Mouse (Mus musculus) hindbrain, embryonic 13.5 days (tissue): ENCODE measurements at regions not wholly inside any gene's neighbourhood (a gene's known extent, or its start where the extent isn't known, plus 50 kb on each side); places are given as distances from the start of the nearest gene placed in this dataset.

Source experiments
- ATAC-seq: fragments of 200-750 bp; cut with Nextera tagmentation; 2 replicates; pipeline ENCODE4 v1.8.0; 2017; ENCODE audit warnings: moderate TSS enrichment; ENCODE audit not compliant: low FRiP score
- H3K27ac ChIP-seq: fragments of 300-500 bp; sonication (generic); 2 replicates; pipeline ENCODE4 v1.5.1; 2015; ENCODE audit warnings: inconsistent platforms, mild to moderate bottlenecking, moderate library complexity
- H3K27me3 ChIP-seq: fragments of 300-500 bp; sonication (generic); 2 replicates; pipeline ENCODE4 v1.6.1; 2015; ENCODE audit warnings: mild to moderate bottlenecking, inconsistent platforms
- H3K36me3 ChIP-seq: fragments of 300-500 bp; sonication (generic); 2 replicates; pipeline ENCODE4 v1.6.1; 2015; ENCODE audit warnings: mild to moderate bottlenecking, inconsistent platforms
- H3K4me1 ChIP-seq: fragments of 300-500 bp; sonication (generic); replicated peaks from 2 replicates; pipeline ENCODE4 v1.6.1; 2015; ENCODE audit warnings: inconsistent platforms
- H3K4me2 ChIP-seq: fragments of 300-500 bp; sonication (generic); 2 replicates; pipeline ENCODE4 v1.6.1; 2015; ENCODE audit warnings: inconsistent platforms, mild to moderate bottlenecking, moderate library complexity
- H3K4me3 ChIP-seq: fragments of 300-500 bp; sonication (generic); 2 replicates; pipeline ENCODE4 v1.5.1; 2015; ENCODE audit warnings: mild to moderate bottlenecking, inconsistent platforms
- H3K9ac ChIP-seq: fragments of 300-500 bp; sonication (generic); 2 replicates; pipeline ENCODE4 v1.6.1; 2015; ENCODE audit warnings: mild to moderate bottlenecking, inconsistent platforms
- H3K9me3 ChIP-seq: fragments of 300-500 bp; sonication (generic); 2 replicates; pipeline ENCODE4 v1.6.1; 2016; ENCODE audit warnings: inconsistent platforms
- WGBS: fragments of 180-500 bp; shearing (Covaris S2); methylation state at CpG from one replicate; pipeline ENCODE4 v1.1.7; 2015; 5-methylcytosine and 5-hydroxymethylcytosine counted together

DNA sequence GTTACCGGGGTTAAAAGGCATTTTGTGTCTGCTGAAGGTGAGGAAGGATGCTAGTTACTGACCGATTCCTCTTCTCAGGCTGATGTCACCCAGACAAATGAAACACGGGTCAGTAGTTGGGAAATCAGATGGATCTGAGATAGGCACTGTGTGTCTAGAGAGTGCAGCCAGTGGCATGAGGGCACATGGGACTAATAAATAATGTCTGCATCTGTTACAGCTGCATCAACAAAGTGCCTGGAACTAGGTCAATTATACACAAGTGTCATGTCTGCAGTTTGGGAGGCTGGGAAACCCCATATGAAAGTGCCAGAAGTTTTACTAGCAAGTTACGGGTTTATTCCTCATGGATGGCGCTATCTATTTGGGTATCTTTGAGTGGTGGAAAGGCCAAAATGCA lies 68.8 kb downstream of the Cxcl12 start:
- Histone ChIP-seq H3K27ac (no peak overlapping the region), H3K27me3 (no peaks in the 10 kb centered on the region), H3K4me3 (no peak overlapping the region), H3K9ac (no peak overlapping the region), H3K9me3 (no peaks in the 10 kb centered on the region), H3K36me3 (no peaks in the 10 kb centered on the region), H3K4me2 (no peak overlapping the region), H3K4me1 (no peaks in the 10 kb centered on the region)
- 89% methylated on average over 5 of the region's 5 CpGs for WGBS
- ATAC-seq, result no peak

DNA sequence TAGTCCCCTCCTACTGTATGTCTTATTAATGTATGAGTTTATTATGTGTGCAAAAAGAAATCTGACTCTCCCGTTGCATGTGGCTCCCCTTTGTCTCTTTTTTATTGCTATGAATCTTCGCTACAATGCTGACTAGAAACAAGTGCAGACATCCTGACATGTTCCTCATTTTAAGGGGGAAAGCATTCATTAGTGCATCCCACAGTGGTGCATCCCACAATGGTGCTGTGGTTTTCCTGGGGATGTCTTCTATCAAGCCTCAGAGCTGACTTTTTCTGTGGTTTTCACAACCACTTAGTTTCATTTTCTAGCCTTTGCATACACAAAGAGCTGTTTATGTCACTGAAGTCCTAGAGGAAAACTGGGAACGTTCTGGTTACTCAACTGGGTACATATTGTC lies 72.9 kb downstream of the Cxcl12 start:
- H3K27me3 ChIP-seq, result no peaks in the 10 kb centered on the region
- H3K9ac ChIP-seq, result no peak overlapping the region
- H3K4me1 ChIP-seq, result no peaks in the 10 kb centered on the region
- H3K4me2 ChIP-seq, result no peak overlapping the region
- H3K9me3 ChIP-seq, result no peaks in the 10 kb centered on the region
- no peak for ATAC-seq
- H3K36me3 ChIP-seq, result no peaks in the 10 kb centered on the region
- H3K27ac ChIP-seq, result no peak overlapping the region
- WGBS, result 80% methylated on average over 3 of the region's 3 CpGs
- H3K4me3 ChIP-seq, result no peak overlapping the region

DNA sequence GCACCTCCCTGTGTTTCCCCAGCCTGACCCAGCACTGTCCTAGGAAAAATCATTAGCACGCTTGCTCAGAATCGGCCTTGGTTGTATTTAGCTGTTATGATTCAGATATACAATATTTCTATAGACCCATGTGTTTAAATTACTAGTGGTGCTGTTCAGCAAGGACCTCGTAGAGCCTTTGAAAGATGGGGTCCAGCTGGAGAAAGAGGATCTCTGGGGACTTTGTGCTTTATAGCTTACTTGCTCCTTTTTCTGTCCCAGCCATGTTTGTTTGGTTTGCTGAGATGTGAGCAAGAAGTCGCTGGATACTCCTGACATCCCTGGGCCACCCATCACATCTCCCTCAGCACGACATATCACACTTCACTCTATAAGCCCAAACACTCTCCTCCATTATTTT lies 77.1 kb downstream of the Cxcl12 start:
- H3K4me1 ChIP-seq, result no peaks in the 10 kb centered on the region
- no peaks in the 10 kb centered on the region for H3K27me3 ChIP-seq
- no peak for ATAC-seq
- no peaks in the 10 kb centered on the region for H3K9me3 ChIP-seq
- no peak overlapping the region for H3K9ac ChIP-seq
- H3K36me3 ChIP-seq, result no peaks in the 10 kb centered on the region
- H3K27ac ChIP-seq, result no peak overlapping the region
- H3K4me2 ChIP-seq, result no peak overlapping the region
- no peak overlapping the region for H3K4me3 ChIP-seq
- 93% methylated on average over 5 of the region's 5 CpGs for WGBS

DNA sequence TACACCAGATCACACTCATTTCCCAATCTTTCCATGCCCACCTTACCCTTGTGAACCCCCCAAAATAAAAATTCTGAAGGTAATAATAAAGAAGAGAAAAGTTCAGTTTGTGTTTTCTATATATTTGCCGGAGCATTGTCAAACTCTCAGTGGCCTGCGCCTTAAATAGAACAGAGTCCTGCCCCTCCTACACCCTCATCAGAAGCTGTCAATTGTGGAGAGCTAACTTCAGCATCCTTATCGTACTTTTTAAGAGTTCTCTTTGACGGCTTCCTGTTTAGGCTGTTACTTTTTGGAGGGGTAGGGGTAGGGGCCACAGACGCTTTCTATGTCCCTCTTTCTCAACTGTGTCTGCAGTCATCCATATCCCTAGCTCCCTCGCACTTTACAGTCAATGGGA lies 77.5 kb downstream of the Cxcl12 start:
- Histone ChIP-seq H3K27me3 (no peaks in the 10 kb centered on the region), H3K4me3 (no peak overlapping the region), H3K9ac (no peak overlapping the region), H3K4me1 (no peaks in the 10 kb centered on the region), H3K36me3 (no peaks in the 10 kb centered on the region), H3K4me2 (no peak overlapping the region), H3K27ac (no peak overlapping the region), H3K9me3 (no peaks in the 10 kb centered on the region)
- no peak for ATAC-seq
- WGBS, result 86% methylated on average over 6 of the region's 6 CpGs

DNA sequence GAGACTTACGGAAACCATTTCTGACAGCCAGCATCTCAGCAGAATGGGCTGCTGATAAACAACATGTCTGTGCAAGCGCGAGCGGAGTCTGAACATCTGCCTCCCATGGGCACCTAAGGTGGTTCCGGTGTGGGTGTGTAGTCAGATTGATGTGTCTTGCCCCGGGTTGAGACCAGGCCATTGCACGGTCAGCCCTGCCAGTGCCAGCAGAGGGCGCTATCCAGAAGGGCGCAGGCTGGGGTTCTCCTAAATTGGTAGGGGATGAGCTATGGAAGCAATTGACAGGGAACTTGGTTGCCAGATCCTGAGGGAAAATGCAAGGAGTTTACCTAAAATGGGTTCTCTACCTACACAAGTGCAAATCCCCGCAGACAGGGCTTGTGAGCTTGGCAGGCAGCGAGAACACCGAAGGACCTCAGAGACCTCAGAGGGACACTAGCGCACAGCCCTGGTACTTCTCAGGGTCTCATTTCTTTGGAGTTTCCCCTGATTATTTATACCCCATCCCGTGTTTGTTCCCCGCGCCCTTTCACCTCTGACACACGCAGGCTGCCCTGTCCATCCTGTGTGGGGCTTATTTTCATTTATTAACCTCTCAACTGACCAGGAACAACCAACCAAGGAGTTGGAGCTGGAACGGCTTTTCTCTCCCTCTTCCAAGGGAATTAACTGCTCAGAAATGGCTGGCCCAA lies 81.0 kb downstream of the Cxcl12 start:
- H3K27me3 ChIP-seq, result no peaks in the 10 kb centered on the region

DNA sequence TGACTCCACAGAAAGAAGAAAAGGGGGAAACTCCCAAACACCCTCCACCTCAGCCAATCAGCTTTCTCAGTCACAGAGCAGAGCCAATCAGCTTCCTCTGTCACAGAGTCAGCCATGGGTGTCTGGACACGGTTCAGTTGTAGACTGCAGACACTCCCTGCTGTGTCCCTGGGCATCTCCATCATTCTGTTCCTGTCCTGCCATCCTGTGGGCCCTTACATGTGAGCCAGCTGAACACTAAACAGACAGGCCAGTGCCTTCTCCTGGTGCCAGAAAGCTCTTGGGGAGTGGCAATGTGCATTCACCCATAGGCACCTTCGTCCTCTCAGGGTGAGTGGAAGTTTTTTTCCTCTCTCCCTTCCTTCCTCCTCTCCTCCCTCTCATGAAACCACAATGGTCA lies 81.7 kb downstream of the Cxcl12 start:
- no peak overlapping the region for H3K4me3 ChIP-seq
- ATAC-seq, result no peak
- H3K36me3 ChIP-seq, result no peaks in the 10 kb centered on the region
- H3K4me1 ChIP-seq, result peaks cover 16% of the 10 kb centered on the region
- H3K9ac ChIP-seq, result no peak overlapping the region
- H3K9me3 ChIP-seq, result no peaks in the 10 kb centered on the region
- H3K27ac ChIP-seq, result no peak overlapping the region
- H3K27me3 ChIP-seq, result no peaks in the 10 kb centered on the region
- 38% methylated on average over 2 of the region's 2 CpGs for WGBS
- H3K4me2 ChIP-seq, result no peak overlapping the region

More for the DNA sequence above, 81.0 kb downstream of the Cxcl12 start:
- H3K9me3 ChIP-seq, result no peaks in the 10 kb centered on the region
- no peaks in the 10 kb centered on the region for H3K36me3 ChIP-seq
- H3K4me3 ChIP-seq, result no peak overlapping the region
- H3K9ac ChIP-seq, result no peak overlapping the region
- no peak overlapping the region for H3K27ac ChIP-seq
- no peak for ATAC-seq
- 78% methylated on average over 18 of the region's 18 CpGs for WGBS
- H3K4me1 ChIP-seq, result peaks cover 10% of the 10 kb centered on the region; the same call in 1 of the 2 replicates
- H3K4me2 ChIP-seq, result no peak overlapping the region

DNA sequence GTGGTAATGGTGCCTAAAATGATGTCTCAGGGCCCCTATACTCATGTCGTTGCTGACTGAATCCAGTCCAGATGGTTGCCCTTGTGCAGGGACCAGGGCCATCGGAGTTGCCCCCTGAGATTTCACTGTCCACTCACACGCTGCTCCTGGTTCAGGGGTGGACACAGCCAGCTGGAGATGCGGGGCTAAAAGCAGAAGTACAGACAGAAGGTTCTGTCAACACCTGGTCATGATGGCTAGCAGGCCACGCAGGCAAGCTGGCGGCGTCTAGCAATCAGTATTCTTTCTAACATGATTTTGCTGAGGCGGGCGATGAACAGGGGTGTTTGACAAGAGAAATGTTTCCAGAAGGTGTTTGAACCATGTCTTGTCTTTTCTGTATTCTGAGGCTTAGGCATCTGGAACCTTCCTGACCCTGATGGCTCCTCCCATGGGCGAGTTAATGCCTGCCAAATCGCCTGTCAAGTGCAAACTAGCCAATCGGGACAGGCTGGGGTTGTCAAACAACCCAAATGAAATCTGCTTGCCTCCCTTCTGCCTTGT lies 83.1 kb downstream of the Cxcl12 start:
- Histone ChIP-seq H3K36me3 (no peaks in the 10 kb centered on the region), H3K9me3 (no peaks in the 10 kb centered on the region), H3K4me3 (no peak overlapping the region), H3K4me1 (peaks cover 20% of the 10 kb centered on the region), H3K4me2 (no peak overlapping the region), H3K27me3 (no peaks in the 10 kb centered on the region), H3K27ac (no peak overlapping the region), H3K9ac (no peak overlapping the region)
- ATAC-seq, result no peak
- 77% methylated on average over 12 of the region's 12 CpGs for WGBS

DNA sequence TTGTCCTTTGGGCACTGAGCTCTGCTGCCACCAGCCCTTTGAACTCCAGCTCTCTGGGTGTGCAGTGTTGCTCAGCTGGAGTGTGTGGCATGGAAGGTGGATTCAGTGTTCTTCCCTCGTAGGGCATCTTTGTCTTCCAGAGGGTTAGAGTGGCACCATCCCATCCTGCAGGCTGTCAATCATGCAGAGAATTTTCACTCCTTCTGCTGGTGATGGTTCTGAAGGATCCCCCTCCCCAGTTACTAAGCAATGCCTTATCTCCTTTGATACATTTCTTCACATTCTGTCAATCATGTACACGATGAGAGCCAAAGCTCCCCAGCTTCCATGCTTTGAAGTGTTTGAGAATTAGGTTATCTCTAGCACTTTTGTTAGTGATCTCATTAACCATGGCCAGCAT lies 84.0 kb downstream of the Cxcl12 start:
- H3K9ac ChIP-seq, result no peak overlapping the region
- no peaks in the 10 kb centered on the region for H3K36me3 ChIP-seq
- ATAC-seq, result no peak
- peaks cover 20% of the 10 kb centered on the region for H3K4me1 ChIP-seq
- H3K4me2 ChIP-seq, result no peak overlapping the region
- H3K27me3 ChIP-seq, result no peaks in the 10 kb centered on the region
- no peaks in the 10 kb centered on the region for H3K9me3 ChIP-seq
- no peak overlapping the region for H3K27ac ChIP-seq
- 73% methylated on average over 2 of the region's 2 CpGs for WGBS
- H3K4me3 ChIP-seq, result no peak overlapping the region

DNA sequence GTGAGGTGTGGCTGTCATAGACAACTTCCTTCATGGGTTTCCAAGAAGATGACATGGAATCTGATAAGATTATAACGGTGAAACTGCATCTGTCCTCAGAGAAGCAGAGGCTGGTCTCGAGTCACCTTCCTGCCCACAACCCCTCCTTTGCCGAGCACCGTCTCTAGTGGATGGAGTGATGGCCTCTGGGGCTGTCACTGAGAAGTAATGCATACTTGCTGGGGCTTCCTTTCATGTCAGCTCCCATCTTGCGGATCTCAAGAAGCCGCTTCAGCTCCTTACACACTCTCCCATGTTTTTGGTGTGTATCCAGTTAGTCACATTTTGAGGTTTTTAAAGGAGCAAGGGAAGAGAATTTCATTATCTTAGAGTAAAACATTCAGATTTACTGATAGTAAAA lies 84.7 kb downstream of the Cxcl12 start:
- Histone ChIP-seq H3K9ac (no peak overlapping the region), H3K4me2 (no peak overlapping the region), H3K4me1 (peaks cover 20% of the 10 kb centered on the region), H3K4me3 (no peak overlapping the region), H3K9me3 (no peaks in the 10 kb centered on the region), H3K27ac (no peak overlapping the region), H3K27me3 (no peaks in the 10 kb centered on the region), H3K36me3 (no peaks in the 10 kb centered on the region)
- no peak for ATAC-seq
- WGBS, result 83% methylated on average over 6 of the region's 6 CpGs

DNA sequence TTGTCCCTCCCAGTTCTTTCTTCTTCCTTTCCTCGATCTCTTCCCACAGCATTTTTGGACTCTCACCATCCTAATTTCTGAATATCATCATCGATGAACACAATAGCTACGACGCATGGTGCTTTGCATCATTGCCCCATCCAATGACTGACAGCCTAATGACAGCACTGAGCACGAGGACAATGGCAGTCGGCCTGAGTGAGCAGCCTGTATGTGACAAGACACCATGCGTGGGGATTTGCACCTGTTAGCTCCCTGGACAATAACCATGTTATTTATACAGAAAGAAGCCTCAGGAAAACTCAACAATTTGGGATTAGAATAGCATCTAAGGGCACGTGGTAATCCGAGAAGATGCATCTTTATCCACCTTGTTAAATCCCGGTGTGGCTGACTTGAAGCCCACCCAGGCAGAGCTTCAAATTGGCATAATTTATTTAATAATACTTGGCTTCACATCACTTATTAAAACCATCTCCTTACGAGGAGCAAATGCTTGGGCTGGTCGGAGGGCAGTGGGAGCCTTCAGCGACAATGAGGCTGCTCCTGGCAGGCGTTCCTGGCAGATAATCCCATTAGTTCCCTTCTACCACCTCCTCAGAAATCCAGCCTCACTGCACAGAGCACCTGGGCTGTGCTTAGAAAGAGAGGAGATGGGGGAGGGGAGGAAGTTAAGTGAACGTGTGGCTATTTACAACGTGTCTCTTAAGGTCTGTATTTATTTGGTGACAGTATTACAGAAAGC lies 85.4 kb downstream of the Cxcl12 start:
- Histone ChIP-seq H3K4me1 (peaks cover 20% of the 10 kb centered on the region), H3K9ac (no peak overlapping the region), H3K36me3 (no peaks in the 10 kb centered on the region), H3K4me3 (no peak overlapping the region), H3K27me3 (no peaks in the 10 kb centered on the region), H3K4me2 (no peak overlapping the region), H3K27ac (no peak overlapping the region), H3K9me3 (no peaks in the 10 kb centered on the region)
- WGBS, result 40% methylated on average over 16 of the region's 16 CpGs
- peak; percentile 47; the same call in 1 of the 2 replicates for ATAC-seq

DNA sequence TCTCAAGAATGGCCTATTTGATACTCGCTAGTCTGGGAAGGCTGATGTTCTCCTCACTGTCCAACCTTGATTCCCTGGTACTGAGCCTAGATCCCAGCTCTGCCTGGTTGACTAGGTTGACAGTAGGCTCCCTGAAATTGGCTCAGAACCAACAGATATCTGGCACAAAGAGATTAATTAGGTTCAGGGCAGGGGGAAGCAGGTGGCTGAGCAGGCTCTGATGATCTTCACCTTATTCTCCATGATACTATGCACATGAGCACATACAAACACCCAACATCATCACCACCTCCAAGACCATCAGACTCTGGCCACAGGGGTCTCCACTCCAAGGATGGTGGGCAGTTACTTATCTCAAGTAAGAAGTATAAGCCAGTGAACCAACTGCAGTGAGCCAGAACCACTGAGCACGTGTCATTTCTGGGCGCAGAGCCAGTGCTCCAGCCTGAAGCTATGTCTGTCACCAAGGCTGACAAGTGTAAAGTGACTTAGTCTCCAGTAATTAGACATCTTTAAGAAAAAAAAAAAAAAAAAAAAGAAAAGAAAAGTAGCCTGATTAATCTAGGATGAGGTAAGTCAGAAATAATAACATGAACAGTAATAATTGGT lies 86.4 kb downstream of the Cxcl12 start:
- H3K9me3 ChIP-seq, result no peaks in the 10 kb centered on the region
- H3K9ac ChIP-seq, result no peak overlapping the region
- peaks cover 20% of the 10 kb centered on the region for H3K4me1 ChIP-seq
- no peaks in the 10 kb centered on the region for H3K27me3 ChIP-seq
- peak; percentile 84 for ATAC-seq
- no peaks in the 10 kb centered on the region for H3K36me3 ChIP-seq
- H3K27ac ChIP-seq, result peak overlapping the region; percentile 25; the same call in 1 of the 2 replicates
- 68% methylated on average over 3 of the region's 3 CpGs for WGBS
- H3K4me2 ChIP-seq, result no peak overlapping the region
- no peak overlapping the region for H3K4me3 ChIP-seq

DNA sequence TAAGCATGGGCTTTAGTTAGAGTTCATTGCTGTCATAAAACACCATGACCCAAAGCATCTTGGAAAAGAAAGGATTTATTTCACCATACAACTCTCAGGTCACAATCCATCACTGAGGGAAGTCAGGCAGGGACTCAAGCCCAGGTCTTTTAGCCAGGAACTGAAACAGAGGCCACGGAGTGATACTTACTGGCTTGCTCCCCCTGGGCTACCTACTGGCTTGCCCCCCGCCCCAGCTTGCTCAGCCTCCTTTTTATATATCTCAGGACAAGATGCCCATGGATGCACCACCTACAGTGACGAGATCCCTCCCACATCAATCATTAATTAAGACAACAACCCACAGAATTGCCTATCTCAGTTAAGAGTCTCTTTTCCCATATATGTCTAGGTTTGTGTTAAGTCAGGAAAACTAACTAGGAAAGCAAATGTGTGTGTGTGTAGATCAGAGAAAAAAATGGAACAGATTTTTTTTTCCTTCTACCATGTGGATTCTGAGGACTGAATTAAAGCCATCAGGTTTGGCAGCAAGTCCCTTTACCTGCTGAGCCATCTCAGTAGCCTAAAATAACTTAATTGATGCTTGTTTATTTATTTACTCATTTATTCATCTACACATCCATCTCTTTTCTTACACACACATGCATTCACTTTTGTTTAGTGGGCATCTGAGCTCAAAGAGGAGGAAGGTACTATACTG lies 87.2 kb downstream of the Cxcl12 start:
- peaks cover 20% of the 10 kb centered on the region for H3K4me1 ChIP-seq
- H3K27ac ChIP-seq, result no peak overlapping the region
- H3K4me3 ChIP-seq, result no peak overlapping the region
- no peaks in the 10 kb centered on the region for H3K9me3 ChIP-seq
- no peak for ATAC-seq
- H3K36me3 ChIP-seq, result no peaks in the 10 kb centered on the region
- H3K4me2 ChIP-seq, result no peak overlapping the region
- 65% methylated on average over 3 of the region's 3 CpGs for WGBS
- no peak overlapping the region for H3K9ac ChIP-seq
- no peaks in the 10 kb centered on the region for H3K27me3 ChIP-seq
